Mouse (Mus musculus): Measurements from ENCODE around the gene Timp4. TPM values are rescaled to one million over a fixed set of nuclear protein-coding genes. Genes with fewer than 3 reads are reported as not detected.

Timp4 gene
- 0.88 and 1.2 TPM in 2 replicates for polyA plus RNA-seq (2015; fragmentation: Nextera tagmentation; extraction: Ambion mirVana)

DNA sequence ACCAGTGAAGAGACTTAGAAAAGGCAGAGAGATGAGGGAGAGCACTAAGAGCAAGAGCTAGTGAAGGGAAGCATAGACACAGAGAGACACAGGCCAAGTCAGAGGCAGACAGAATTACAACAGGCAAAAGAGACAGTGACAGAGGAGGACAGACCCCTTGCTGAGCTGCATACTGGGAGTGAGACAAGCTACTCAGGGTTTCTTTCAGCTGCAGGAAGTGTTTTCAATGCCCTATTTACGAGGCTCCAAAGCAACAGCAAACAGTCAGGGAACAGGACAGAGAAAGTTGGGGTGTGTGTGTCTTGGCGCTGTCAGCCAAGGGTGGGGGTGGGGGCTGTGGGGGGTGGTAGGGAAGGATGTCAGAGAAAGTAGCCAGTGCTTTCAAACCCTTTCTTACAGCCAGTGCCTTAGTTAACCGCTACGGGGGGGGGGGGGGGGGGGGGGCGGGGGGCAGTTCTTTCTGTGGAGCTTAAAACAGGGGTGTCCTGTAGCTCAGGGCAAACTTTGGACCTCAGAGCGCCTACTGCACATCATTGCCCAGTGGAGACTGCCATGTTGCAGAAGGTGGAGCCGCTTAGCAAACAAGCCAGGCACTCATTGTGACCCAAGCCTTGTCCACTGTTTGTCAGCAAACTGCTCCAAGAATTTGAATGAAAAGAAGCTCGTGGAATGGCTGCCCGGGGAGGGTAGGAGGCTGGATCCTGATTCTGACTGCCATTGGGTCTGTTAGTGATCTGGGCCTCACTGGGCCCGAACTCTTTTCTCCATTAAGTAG is at the start of gene Timp4:
TSS of gene Timp4 (minus strand) at position 107 of the 775 bp plus-strand sequence.
- no peaks in the 10 kb centered on the region for H3K9me3 ChIP-seq (replicated peaks)
- no peaks in the 10 kb centered on the region for H3K36me3 ChIP-seq
- WGBS, result 36% methylated on average over 7 of the region's 10 CpGs
- ATAC-seq (ENCODE audit: insufficient number of reproducible peaks, low FRiP score, low TSS enrichment, low read depth), result no peak
- H3K27me3 ChIP-seq, result no peaks in the 10 kb centered on the region
- peak within 1 kb of the TSS; percentile 42 for H3K4me2 ChIP-seq (replicated peaks)
- H3K4me1 ChIP-seq, result peaks cover 5% of the 10 kb centered on the region
- H3K27ac ChIP-seq (replicated peaks), result no peak within 1 kb of the TSS
- no peak within 1 kb of the TSS; the same call in 1 of the 2 replicates for H3K4me3 ChIP-seq (replicated peaks)
- no peak within 1 kb of the TSS for H3K9ac ChIP-seq

DNA sequence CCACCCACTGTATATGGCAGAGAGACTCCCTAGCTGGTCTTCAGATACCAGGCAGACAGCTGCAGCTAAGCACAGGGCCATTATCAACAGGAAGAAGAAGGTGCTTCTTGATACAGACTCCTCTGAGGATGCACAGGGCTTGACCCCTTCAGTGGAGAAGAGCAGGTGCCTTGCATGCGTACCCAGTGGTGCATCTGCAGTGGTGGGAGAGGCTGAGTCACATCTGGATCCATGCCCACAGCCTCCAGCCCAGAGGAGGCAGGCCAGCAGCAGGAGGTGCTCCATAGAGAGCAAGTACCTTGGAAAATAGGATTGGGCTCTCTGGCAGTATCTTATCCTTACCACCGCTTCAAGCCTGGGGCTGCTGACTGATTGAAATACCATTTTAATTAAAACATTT is 41.9 kb upstream of the Timp4 start:
- H3K9ac ChIP-seq, result no peak overlapping the region
- 0 out of 2 replicates have a peak, but pooled peaks cover 3% of the 10 kb centered on the region for H3K4me1 ChIP-seq
- no peak overlapping the region for H3K4me3 ChIP-seq (replicated peaks)
- H3K27ac ChIP-seq (replicated peaks), result no peak overlapping the region
- no peak for ATAC-seq (ENCODE audit: insufficient number of reproducible peaks, low FRiP score, low TSS enrichment, low read depth)
- no peaks in the 10 kb centered on the region for H3K36me3 ChIP-seq
- no peak overlapping the region for H3K4me2 ChIP-seq (replicated peaks)
- H3K27me3 ChIP-seq, result no peaks in the 10 kb centered on the region
- 70% methylated on average over 2 of the region's 2 CpGs for WGBS
- no peaks in the 10 kb centered on the region for H3K9me3 ChIP-seq (replicated peaks)

DNA sequence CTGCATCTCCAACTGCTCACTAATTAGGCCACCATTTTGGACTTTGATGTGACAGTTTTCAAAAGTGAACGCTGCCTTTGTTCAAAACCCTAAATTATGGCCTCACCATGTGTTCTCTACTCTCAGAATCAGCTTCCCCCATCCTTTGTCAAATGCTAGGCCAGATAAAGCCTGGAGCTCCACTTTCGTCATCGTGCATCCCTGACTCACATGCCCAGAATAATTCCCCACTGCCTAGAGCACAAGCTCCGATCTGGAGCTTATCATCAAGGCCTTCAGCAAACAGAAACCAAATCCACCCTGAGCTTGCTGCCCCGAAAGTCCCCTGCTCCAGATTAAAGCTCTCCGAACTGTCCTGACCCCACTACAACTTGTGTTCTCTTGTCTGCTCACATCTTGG is 40.6 kb upstream of the Timp4 start:
- WGBS, result 56% methylated on average over 6 of the region's 6 CpGs
- Histone ChIP-seq H3K27ac (replicated peaks) (no peak overlapping the region), H3K27me3 (no peaks in the 10 kb centered on the region), H3K4me2 (replicated peaks) (no peak overlapping the region), H3K9ac (no peak overlapping the region), H3K9me3 (replicated peaks) (no peaks in the 10 kb centered on the region), H3K36me3 (no peaks in the 10 kb centered on the region), H3K4me3 (replicated peaks) (no peak overlapping the region), H3K4me1 (0 out of 2 replicates have a peak, but pooled peaks cover 3% of the 10 kb centered on the region)
- ATAC-seq (ENCODE audit: insufficient number of reproducible peaks, low FRiP score, low TSS enrichment, low read depth), result no peak

DNA sequence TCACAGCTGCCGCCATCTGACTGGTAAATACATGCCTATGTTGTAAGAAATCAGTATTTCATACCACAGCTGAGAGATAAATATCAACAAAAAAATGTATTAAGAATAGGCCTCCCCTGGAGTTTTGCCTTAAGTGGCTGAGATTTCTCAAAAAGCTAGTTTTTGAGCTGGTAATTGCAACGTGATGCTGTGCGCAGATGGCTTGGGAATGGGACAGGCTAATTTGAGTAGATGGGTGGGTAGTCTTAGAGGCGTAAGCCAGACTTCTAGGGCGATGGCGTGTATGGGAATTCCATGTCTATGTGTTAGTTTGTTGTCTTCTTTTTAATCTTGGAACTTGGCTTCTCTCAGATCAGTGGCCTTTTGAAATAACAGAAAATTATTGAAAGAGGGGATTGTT is 39.8 kb upstream of the Timp4 start:
- H3K9me3 ChIP-seq (replicated peaks), result no peaks in the 10 kb centered on the region
- no peak overlapping the region for H3K9ac ChIP-seq
- H3K36me3 ChIP-seq, result no peaks in the 10 kb centered on the region
- H3K27ac ChIP-seq (replicated peaks), result no peak overlapping the region
- no peak for ATAC-seq (ENCODE audit: insufficient number of reproducible peaks, low FRiP score, low TSS enrichment, low read depth)
- H3K4me3 ChIP-seq (replicated peaks), result no peak overlapping the region
- H3K4me2 ChIP-seq (replicated peaks), result no peak overlapping the region
- 78% methylated on average over 6 of the region's 6 CpGs for WGBS
- no peaks in the 10 kb centered on the region for H3K27me3 ChIP-seq
- H3K4me1 ChIP-seq, result 0 out of 2 replicates have a peak, but pooled peaks cover 3% of the 10 kb centered on the region

DNA sequence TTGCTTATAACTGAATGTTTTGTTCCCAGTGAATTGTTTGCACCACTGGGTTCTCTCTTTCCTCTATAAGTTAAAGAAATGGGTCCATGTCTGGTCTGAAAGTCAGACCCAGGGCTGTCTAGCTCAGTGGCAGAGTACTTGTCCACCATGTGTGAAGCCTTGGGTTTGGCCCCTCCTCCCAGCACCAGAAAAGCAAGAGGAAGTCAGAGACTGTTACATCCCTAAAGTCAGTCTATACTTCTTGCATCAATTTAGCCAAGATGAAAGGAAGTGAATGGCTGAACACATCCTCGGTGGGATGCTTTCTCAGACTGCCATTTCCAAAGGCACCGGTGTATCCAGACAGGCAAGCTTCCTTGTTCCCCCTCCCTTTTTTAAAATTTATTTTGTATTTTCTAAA is 39.1 kb upstream of the Timp4 start:
- no peak for ATAC-seq (ENCODE audit: insufficient number of reproducible peaks, low FRiP score, low TSS enrichment, low read depth)

DNA sequence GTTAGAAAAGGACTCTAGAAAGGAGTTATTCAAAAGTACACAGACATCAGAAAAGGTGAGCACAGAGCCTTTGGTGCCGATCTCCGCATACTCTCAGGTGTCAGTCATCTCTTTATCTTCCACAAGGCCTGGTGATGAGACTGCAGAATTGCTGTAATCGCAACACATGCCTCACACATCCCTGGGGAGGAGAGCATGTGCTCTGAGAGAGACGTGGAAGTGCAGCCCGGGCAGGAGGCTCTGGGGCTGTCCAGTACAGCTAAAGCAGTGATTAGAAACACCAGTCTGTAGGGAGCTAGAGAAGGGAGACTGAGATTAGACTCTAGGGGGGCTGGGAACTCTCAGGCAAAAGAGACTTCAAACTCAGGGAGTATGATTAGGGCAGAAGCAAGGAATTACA is 38.6 kb upstream of the Timp4 start:
- Histone ChIP-seq H3K36me3 (no peaks in the 10 kb centered on the region), H3K27me3 (no peaks in the 10 kb centered on the region), H3K4me2 (replicated peaks) (no peak overlapping the region), H3K9ac (no peak overlapping the region), H3K27ac (replicated peaks) (no peak overlapping the region), H3K4me3 (replicated peaks) (no peak overlapping the region), H3K4me1 (0 out of 2 replicates have a peak, but pooled peaks cover 3% of the 10 kb centered on the region), H3K9me3 (replicated peaks) (no peaks in the 10 kb centered on the region)
- 50% methylated on average over 5 of the region's 5 CpGs for WGBS
- no peak for ATAC-seq (ENCODE audit: insufficient number of reproducible peaks, low FRiP score, low TSS enrichment, low read depth)

More for the DNA sequence above, 39.1 kb upstream of the Timp4 start:
- Histone ChIP-seq H3K4me1 (0 out of 2 replicates have a peak, but pooled peaks cover 3% of the 10 kb centered on the region), H3K4me3 (replicated peaks) (no peak overlapping the region), H3K36me3 (no peaks in the 10 kb centered on the region), H3K27me3 (no peaks in the 10 kb centered on the region), H3K9ac (no peak overlapping the region), H3K27ac (replicated peaks) (no peak overlapping the region), H3K9me3 (replicated peaks) (no peaks in the 10 kb centered on the region), H3K4me2 (replicated peaks) (no peak overlapping the region)
- WGBS, result 54% methylated on average over 2 of the region's 2 CpGs

DNA sequence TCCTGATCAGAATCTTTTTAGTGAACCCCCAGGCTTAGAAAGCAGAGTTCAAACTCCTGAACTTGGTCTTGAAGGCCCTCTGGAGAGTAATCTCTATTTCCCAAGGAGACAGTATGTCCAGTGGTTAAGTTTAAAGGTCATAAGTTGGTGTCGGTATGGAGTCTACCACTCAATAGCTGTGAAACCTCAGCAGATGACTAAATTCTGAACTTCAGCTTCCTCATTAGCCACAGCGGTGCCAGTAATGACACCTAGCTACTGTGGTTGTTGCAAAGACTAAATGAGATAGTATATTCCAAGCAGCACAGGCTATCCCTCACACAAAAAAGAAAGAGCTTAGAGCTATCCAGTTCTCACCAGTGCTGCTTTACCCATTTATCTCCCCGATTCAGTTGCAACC is 36.2 kb upstream of the Timp4 start:
- no peaks in the 10 kb centered on the region for H3K9me3 ChIP-seq (replicated peaks)
- WGBS, result 93% methylated on average over 3 of the region's 3 CpGs
- no peaks in the 10 kb centered on the region for H3K36me3 ChIP-seq
- 0 out of 2 replicates have a peak, but pooled peaks cover 3% of the 10 kb centered on the region for H3K4me1 ChIP-seq
- H3K4me2 ChIP-seq (replicated peaks), result no peak overlapping the region
- no peaks in the 10 kb centered on the region for H3K27me3 ChIP-seq
- H3K9ac ChIP-seq, result no peak overlapping the region
- no peak for ATAC-seq (ENCODE audit: insufficient number of reproducible peaks, low FRiP score, low TSS enrichment, low read depth)
- no peak overlapping the region for H3K4me3 ChIP-seq (replicated peaks)
- no peak overlapping the region for H3K27ac ChIP-seq (replicated peaks)

DNA sequence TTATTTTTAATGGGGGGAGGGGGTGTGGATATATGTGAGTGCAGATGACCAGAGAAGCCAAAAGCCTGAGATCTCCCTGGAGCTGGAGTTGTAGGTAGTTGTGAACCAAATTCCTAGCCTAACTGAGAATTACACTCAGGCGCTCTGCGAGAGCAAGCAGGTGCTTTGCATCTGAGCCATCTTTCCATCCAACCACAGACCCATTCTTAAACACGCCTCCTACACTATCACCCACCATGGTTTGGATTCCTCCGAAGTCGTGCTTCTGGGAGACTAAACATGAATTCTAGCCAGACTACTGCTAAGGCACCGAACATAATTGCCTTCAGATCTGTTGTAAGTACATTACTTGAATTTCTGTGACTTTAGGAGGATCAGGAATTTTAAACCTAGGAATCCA is 34.4 kb upstream of the Timp4 start:
- Histone ChIP-seq H3K27me3 (no peaks in the 10 kb centered on the region), H3K36me3 (no peaks in the 10 kb centered on the region), H3K27ac (replicated peaks) (no peak overlapping the region), H3K4me3 (replicated peaks) (no peak overlapping the region), H3K9ac (no peak overlapping the region), H3K4me1 (0 out of 2 replicates have a peak, but pooled peaks cover 3% of the 10 kb centered on the region), H3K9me3 (replicated peaks) (no peaks in the 10 kb centered on the region), H3K4me2 (replicated peaks) (no peak overlapping the region)
- ATAC-seq (ENCODE audit: insufficient number of reproducible peaks, low FRiP score, low TSS enrichment, low read depth), result no peak
- 46% methylated on average over 6 of the region's 6 CpGs for WGBS

DNA sequence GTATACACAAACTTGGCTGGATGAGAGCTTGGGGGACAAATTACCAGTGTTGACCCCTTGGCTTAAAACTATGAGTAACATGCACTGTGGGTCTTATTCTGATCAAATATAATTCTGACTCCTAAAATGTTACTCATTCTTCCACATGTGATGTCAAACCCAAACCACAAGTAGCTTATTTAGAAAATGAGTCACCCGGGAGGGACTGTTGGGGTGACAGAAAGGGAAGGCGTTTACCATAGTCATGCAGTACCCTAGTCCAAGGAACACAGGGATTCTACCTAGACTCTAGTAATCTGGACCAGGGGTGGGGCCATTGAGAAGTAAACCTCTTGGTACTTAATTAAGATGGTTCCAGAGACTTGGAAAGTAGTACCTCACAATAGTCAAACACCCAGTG is 32.1 kb upstream of the Timp4 start:
- no peak overlapping the region for H3K4me2 ChIP-seq (replicated peaks)
- H3K27ac ChIP-seq (replicated peaks), result no peak overlapping the region
- H3K9me3 ChIP-seq (replicated peaks), result no peaks in the 10 kb centered on the region
- no peak for ATAC-seq (ENCODE audit: insufficient number of reproducible peaks, low FRiP score, low TSS enrichment, low read depth)
- no peak overlapping the region for H3K9ac ChIP-seq
- no peaks in the 10 kb centered on the region for H3K36me3 ChIP-seq
- WGBS, result 65% methylated on average over 2 of the region's 2 CpGs
- H3K4me1 ChIP-seq, result no peaks in the 10 kb centered on the region
- H3K4me3 ChIP-seq (replicated peaks), result no peak overlapping the region
- H3K27me3 ChIP-seq, result no peaks in the 10 kb centered on the region

DNA sequence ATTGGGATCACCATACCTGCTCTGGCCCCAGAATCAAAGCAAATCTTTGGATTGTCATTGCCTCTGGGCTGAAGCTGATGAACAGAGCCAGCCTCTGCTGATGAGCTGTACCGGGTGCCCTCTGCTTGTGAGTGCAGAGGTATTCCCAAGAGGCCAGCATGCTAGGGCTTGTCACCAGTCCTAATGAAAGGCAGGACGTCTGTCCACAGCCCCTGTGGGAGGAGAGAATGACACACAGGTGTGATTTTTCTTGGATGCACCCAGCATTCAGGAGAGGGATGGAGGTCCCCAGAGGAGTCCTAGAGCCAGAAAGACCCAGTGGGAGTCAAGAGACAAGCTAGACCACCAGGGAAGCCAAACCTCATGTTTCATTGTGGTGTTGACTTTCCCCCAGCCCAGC is 27.6 kb upstream of the Timp4 start:
- no peak overlapping the region for H3K27ac ChIP-seq (replicated peaks)
- no peak overlapping the region for H3K9ac ChIP-seq
- H3K4me3 ChIP-seq (replicated peaks), result no peak overlapping the region
- H3K36me3 ChIP-seq, result no peaks in the 10 kb centered on the region
- 48% methylated on average over 2 of the region's 2 CpGs for WGBS
- peak; percentile 15 for ATAC-seq (ENCODE audit: insufficient number of reproducible peaks, low FRiP score, low TSS enrichment, low read depth)
- no peaks in the 10 kb centered on the region for H3K9me3 ChIP-seq (replicated peaks)
- no peak overlapping the region for H3K4me2 ChIP-seq (replicated peaks)
- H3K4me1 ChIP-seq, result peaks cover 4% of the 10 kb centered on the region; the same call in 1 of the 2 replicates
- no peaks in the 10 kb centered on the region for H3K27me3 ChIP-seq

DNA sequence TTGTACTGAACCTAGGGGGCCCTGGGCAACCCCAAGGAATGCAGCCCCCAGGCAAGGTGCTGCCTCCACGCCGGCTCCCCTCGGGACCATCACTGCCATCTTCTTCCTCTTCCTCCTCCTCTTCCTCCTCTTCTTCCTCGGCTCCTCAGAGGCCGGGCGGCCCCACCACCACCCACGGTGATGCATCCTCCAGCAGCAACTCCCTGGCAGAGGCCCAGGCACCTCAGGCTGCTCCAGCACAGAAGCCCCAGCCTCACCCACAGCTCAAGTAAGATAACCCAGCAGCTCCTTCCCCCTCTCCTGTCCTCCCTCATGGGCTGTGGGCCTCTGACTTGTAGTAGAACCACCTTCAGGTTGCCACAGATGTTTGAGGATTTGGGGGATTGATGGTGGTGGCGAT is 26.1 kb upstream of the Timp4 start:
- no peaks in the 10 kb centered on the region for H3K36me3 ChIP-seq
- ATAC-seq (ENCODE audit: insufficient number of reproducible peaks, low FRiP score, low TSS enrichment, low read depth), result peak; percentile 37; the same call in 1 of the 2 replicates
- H3K9ac ChIP-seq, result no peak overlapping the region
- WGBS, result 63% methylated on average over 8 of the region's 8 CpGs
- no peak overlapping the region for H3K27ac ChIP-seq (replicated peaks)
- H3K9me3 ChIP-seq (replicated peaks), result no peaks in the 10 kb centered on the region
- peaks cover 4% of the 10 kb centered on the region; the same call in 1 of the 2 replicates for H3K4me1 ChIP-seq
- H3K4me3 ChIP-seq (replicated peaks), result no peak overlapping the region
- H3K4me2 ChIP-seq (replicated peaks), result no peak overlapping the region
- H3K27me3 ChIP-seq, result no peaks in the 10 kb centered on the region

Measured in embryonic facial prominence, embryonic 15.5 days (tissue).